Mouse (Mus musculus): Measurements from ENCODE around the gene Gm45062.

Gene Gm45062

GRCm38 (mm10) chr6:8628715-8629267 lies 369.5 kb downstream of the Gm45062 start:
- no peak for DNase-seq

GRCm38 (mm10) chr6:8630531-8630930 lies 371.3 kb downstream of the Gm45062 start:
- no peak for DNase-seq

GRCm38 (mm10) chr6:8631362-8631761 lies 372.1 kb downstream of the Gm45062 start:
- no peak for DNase-seq

- DNase-seq: no peak
Measured at GRCm38 (mm10) chr6:8631986-8632632, 372.9 kb downstream of the Gm45062 start.

- no peak for DNase-seq
Measured at GRCm38 (mm10) chr6:8632701-8633100, 373.5 kb downstream of the Gm45062 start.

- no peak for DNase-seq
Measured at GRCm38 (mm10) chr6:8638122-8638521, 378.9 kb downstream of the Gm45062 start.

- DNase-seq: peak in 1 of 2 experiments; percentile 39
Measured at GRCm38 (mm10) chr6:8638899-8639298, 379.6 kb downstream of the Gm45062 start.

GRCm38 (mm10) chr6:8639526-8639925 lies 380.3 kb downstream of the Gm45062 start:
- DNase-seq: no peak

- DNase-seq: no peak
Measured at GRCm38 (mm10) chr6:8640863-8641262, 381.6 kb downstream of the Gm45062 start.

GRCm38 (mm10) chr6:8644703-8645102 lies 385.5 kb downstream of the Gm45062 start:
- DNase-seq: peak in 1 of 2 experiments; percentile 36

- peak in 1 of 2 experiments; percentile 57 for DNase-seq
Measured at GRCm38 (mm10) chr6:8645708-8646107, 386.5 kb downstream of the Gm45062 start.
